23 mouse cellular contexts compared by ENCODE assay signal in genomic region chr5:91618661-91619173, GRCm38 (mm10).
"Had no signal": no experiment of that assay in that cellular context is flagged by ENCODE, and none has a peak within 500 bp of the region (broad histone marks: within the 10 kb centered on the region; RNA-seq: fewer than 3 reads in every experiment).

No protein-coding gene starts in this region.

- H3K27ac ChIP-seq: left cerebral cortex, adult 2 months; liver, embryonic 14.5 days; lung, embryonic 15.5 days; midbrain, embryonic 12.5 days; midbrain, embryonic 15.5 days; neural tube, embryonic 12.5 days; neural tube, embryonic 15.5 days; stomach, embryonic 15.5 days had no signal

- H3K9me3 ChIP-seq: lung, embryonic 15.5 days; megakaryocyte, embryonic 14.5 days; midbrain, embryonic 12.5 days; midbrain, embryonic 15.5 days; neural tube, embryonic 12.5 days; neural tube, embryonic 15.5 days; stomach, embryonic 15.5 days had no signal

- DNase-seq: kidney, adult 11 months; kidney, adult 8-10 months; kidney, postnatal 14 days; kidney, postnatal 4 days; layer of hippocampus, postnatal 36 days; lung, adult 18-20 months; lung, postnatal 10 days; lung, postnatal 36 days; retina, postnatal 1 day; right cerebral cortex, postnatal 25 days; spleen, adult 18-20 months; thymus, adult 2 months; thymus, postnatal 14 days; thymus, postnatal 4 days had no signal

- H3K9ac ChIP-seq: liver, embryonic 14.5 days; lung, embryonic 15.5 days; midbrain, embryonic 12.5 days; midbrain, embryonic 15.5 days; neural tube, embryonic 12.5 days; neural tube, embryonic 15.5 days; stomach, embryonic 15.5 days had no signal

- ATAC-seq: midbrain, embryonic 15.5 days had no signal

- H3K4me3 ChIP-seq: left cerebral cortex, adult 2 months; lung, embryonic 15.5 days; megakaryocyte, embryonic 14.5 days; midbrain, embryonic 12.5 days; midbrain, embryonic 15.5 days; neural tube, embryonic 12.5 days; neural tube, embryonic 15.5 days; stomach, embryonic 15.5 days had no signal

- H3K27me3 ChIP-seq: megakaryocyte, embryonic 14.5 days; midbrain, embryonic 12.5 days; midbrain, embryonic 15.5 days; neural tube, embryonic 12.5 days; neural tube, embryonic 15.5 days; stomach, embryonic 15.5 days had no signal

- H3K4me2 ChIP-seq: lung, embryonic 15.5 days; midbrain, embryonic 12.5 days; midbrain, embryonic 15.5 days; neural tube, embryonic 12.5 days; neural tube, embryonic 15.5 days; stomach, embryonic 15.5 days had no signal

- H3K4me1 ChIP-seq: lung, embryonic 15.5 days; midbrain, embryonic 12.5 days; midbrain, embryonic 15.5 days; neural tube, embryonic 12.5 days; neural tube, embryonic 15.5 days; stomach, embryonic 15.5 days had no signal

- H3K36me3 ChIP-seq: lung, embryonic 15.5 days; midbrain, embryonic 12.5 days; midbrain, embryonic 15.5 days; neural tube, embryonic 12.5 days; neural tube, embryonic 15.5 days; stomach, embryonic 15.5 days had no signal
